Mouse (Mus musculus): ENCODE measurements around the gene H2-Oa. TPM values are rescaled to one million over a fixed set of nuclear protein-coding genes. Genes with fewer than 3 reads are reported as not detected.

The H2-Oa gene
- polyA plus RNA-seq, 1 experiment from 2014 or later = 0.25 TPM

DNA sequence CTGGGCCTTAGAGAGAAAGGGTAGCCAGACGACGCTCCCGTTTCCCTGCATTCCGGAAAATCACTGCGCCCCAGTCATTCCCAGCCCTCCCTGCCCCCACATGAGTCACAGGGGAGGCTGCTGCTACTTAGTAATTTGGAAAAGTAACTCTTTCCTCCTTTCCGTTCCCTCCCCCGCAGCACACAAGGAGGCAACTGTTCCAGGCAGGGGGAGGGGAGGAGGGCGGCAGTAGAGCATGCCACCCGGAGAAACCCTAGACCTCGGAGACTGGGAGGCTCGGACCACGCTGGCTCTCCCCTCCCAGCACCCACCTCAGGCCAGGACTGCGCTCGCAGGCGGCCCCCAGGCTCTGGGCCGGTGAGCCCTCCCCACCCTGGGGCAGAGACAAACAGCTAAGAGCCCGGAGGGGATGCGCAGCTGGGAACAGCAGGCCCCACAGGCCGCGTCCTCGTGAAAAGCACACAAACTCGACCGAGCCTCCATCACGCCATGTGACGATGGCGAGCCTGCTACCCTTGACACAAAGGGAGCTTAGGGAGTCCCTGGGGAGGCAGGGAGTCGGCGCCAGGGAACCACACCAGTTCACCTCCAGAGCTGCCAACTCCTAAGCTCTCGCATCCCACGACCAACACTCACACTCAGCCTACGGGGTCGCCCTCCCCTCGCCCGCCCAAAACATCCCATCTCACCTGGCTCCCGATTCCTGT lies 29.2 kb downstream of the H2-Oa start:
- Histone ChIP-seq H3K27ac (replicated peaks) (peak overlapping the region; percentile 100), H3K9me3 (ENCODE audit: control insufficient read depth, low read length) (no peaks in the 10 kb centered on the region), H3K4me2 (replicated peaks; ENCODE audit: low read depth) (peak overlapping the region; percentile 95), H3K4me1 (replicated peaks; ENCODE audit: control insufficient read depth, insufficient read depth) (peaks cover 2% of the 10 kb centered on the region; the same call in 1 of the 2 replicates), H3K27me3 (ENCODE audit: control insufficient read depth, insufficient read depth, low read length) (no peaks in the 10 kb centered on the region), H3K9ac (ENCODE audit: low read length) (peak overlapping the region; percentile 96), H3K36me3 (ENCODE audit: control insufficient read depth, insufficient read depth, low read length) (peaks cover 10% of the 10 kb centered on the region), H3K4me3 (ENCODE audit: low read depth, low read length) (peak overlapping the region; percentile 94)
- DNase-seq (ENCODE audit: low spot score) = peak; percentile 95
- under 1% methylated on average over 34 of the region's 35 CpGs for WGBS
- ATAC-seq (ENCODE audit: low FRiP score, low TSS enrichment) = peak; percentile 51
- TF ChIP-seq EP300 (optimal IDR thresholded peaks at IDR 0.05) = peak; percentile 45
- TF ChIP-seq CTCF (IDR thresholded peaks at IDR 0.05; ENCODE audit: low read depth) = no peak

DNA sequence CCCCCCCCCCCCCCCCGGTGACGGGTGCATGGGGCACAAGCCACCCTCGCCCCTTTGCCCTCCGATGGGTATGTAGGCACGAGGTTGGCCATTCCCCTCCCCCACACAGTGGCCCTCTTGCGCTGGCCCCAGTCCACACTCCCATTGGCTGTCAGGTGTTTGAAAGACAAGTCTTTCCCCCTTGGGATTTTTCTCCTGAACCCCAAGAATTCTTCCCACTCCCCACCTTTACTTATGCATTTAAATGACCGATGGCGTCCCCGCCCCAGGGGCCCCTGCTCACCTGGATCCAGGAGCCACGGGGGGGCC lies 29.7 kb downstream of the H2-Oa start:
- 0% methylated on average over 6 of the region's 10 CpGs for WGBS
- ATAC-seq (ENCODE audit: low FRiP score, low TSS enrichment) (no peak), DNase-seq (ENCODE audit: low spot score) (peak; percentile 82)
- Histone ChIP-seq H3K27me3 (ENCODE audit: control insufficient read depth, insufficient read depth, low read length) (no peaks in the 10 kb centered on the region), H3K36me3 (ENCODE audit: control insufficient read depth, insufficient read depth, low read length) (peaks cover 5% of the 10 kb centered on the region; the same call in 1 of the 2 replicates), H3K4me1 (replicated peaks; ENCODE audit: control insufficient read depth, insufficient read depth) (peaks cover 2% of the 10 kb centered on the region; the same call in 1 of the 2 replicates), H3K9ac (ENCODE audit: low read length) (peak overlapping the region; percentile 96), H3K4me3 (ENCODE audit: low read depth, low read length) (peak overlapping the region; percentile 94), H3K4me2 (replicated peaks; ENCODE audit: low read depth) (peak overlapping the region; percentile 95), H3K9me3 (ENCODE audit: control insufficient read depth, low read length) (no peaks in the 10 kb centered on the region), H3K27ac (replicated peaks) (peak overlapping the region; percentile 100)
- TF ChIP-seq EP300 (optimal IDR thresholded peaks at IDR 0.05) (peak; percentile 60), CTCF (IDR thresholded peaks at IDR 0.05; ENCODE audit: low read depth) (no peak)

DNA sequence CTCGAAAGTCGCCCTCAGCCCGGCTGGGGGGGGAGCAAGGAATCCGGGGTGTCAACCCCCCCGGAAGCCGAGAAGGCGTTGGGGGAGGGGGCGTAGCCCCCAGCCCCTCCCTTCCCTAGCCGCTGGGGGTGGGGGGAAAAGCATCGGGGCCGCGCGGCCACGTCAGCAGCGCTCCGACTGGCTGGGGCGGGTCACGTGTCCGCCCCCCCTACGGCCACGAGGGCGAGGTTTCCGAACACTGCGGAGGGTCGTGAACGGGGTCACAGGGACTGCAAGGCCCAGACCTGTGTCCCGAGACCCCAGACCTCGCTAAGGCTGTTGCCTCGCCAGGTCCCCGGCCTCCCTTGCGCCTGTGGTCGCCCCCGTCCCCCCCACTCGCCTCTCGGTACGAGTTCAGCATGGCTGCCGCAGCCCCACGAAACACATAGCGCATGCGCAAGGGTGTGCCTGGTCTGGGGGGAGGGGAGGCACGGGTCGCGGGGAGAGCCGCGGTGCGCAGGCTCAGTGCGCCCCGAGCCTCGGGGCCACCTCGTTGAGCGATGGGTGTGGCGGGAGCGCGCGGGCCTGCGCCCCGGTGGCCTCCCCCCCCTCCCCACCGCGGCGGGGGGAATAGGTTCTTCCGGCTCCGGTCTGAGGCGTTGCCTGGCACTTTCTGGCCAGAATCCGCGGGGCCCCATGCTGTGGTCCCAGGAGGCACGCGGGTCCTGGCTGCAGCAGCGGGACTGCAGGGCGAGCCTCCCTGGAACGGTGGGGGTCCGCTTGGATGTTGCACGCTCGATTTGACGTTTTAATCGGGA lies 30.2 kb downstream of the H2-Oa start, which contains the start of gene Brd2:
Gene Brd2, minus strand, starts transcription at position 447 of the 797 bp plus-strand sequence.
- TF ChIP-seq CTCF (IDR thresholded peaks at IDR 0.05; ENCODE audit: low read depth) = peak; percentile 34; the same call in 1 of the 2 replicates
- peak; percentile 18 for TF ChIP-seq EP300 (optimal IDR thresholded peaks at IDR 0.05)
- WGBS = under 1% methylated on average over 61 of the region's 75 CpGs
- ATAC-seq (ENCODE audit: low FRiP score, low TSS enrichment) (peak; percentile 54), DNase-seq (ENCODE audit: low spot score) (peak; percentile 99)
- peak within 1 kb of the TSS; percentile 96 for H3K9ac ChIP-seq (ENCODE audit: low read length)
- no peaks in the 10 kb centered on the region for H3K9me3 ChIP-seq (ENCODE audit: control insufficient read depth, low read length)
- H3K27ac ChIP-seq (replicated peaks) = peak within 1 kb of the TSS; percentile 100
- H3K36me3 ChIP-seq (ENCODE audit: control insufficient read depth, insufficient read depth, low read length) = peaks cover 5% of the 10 kb centered on the region; the same call in 1 of the 2 replicates
- H3K4me2 ChIP-seq (replicated peaks; ENCODE audit: low read depth) = peak within 1 kb of the TSS; percentile 95
- H3K4me1 ChIP-seq (replicated peaks; ENCODE audit: control insufficient read depth, insufficient read depth) = peaks cover 2% of the 10 kb centered on the region; the same call in 1 of the 2 replicates
- H3K27me3 ChIP-seq (ENCODE audit: control insufficient read depth, insufficient read depth, low read length) = no peaks in the 10 kb centered on the region
- H3K4me3 ChIP-seq (ENCODE audit: low read depth, low read length) = peak within 1 kb of the TSS; percentile 94

DNA sequence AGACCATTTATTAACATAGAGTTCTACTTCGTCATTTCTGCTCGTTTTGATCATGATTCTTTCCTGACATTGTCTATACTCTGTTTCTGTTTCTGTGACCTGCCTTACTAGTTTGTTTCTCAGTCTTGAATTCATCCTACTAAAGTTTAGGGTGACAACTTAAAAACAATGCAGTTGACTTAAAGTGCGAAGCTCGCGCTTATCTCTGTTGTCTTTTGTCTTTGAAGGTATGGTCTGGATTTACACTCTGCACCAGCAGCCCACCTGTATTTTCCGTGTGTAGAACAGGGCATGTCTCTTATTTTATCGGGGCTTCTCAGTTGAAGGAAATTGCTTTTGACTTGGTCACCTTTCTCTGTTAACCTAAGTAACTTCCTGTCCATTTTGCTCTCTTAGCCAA lies 31.0 kb downstream of the H2-Oa start:
- peaks cover 5% of the 10 kb centered on the region; the same call in 1 of the 2 replicates for H3K36me3 ChIP-seq (ENCODE audit: control insufficient read depth, insufficient read depth, low read length)
- no peaks in the 10 kb centered on the region for H3K9me3 ChIP-seq (ENCODE audit: control insufficient read depth, low read length)
- DNase-seq (ENCODE audit: low spot score) (no peak), ATAC-seq (ENCODE audit: low FRiP score, low TSS enrichment) (no peak)
- under 1% methylated on average over 7 of the region's 7 CpGs for WGBS
- H3K27ac ChIP-seq (replicated peaks) = peak overlapping the region; percentile 100
- H3K4me3 ChIP-seq (ENCODE audit: low read depth, low read length) = peak overlapping the region; percentile 94
- no peaks in the 10 kb centered on the region for H3K27me3 ChIP-seq (ENCODE audit: control insufficient read depth, insufficient read depth, low read length)
- TF ChIP-seq CTCF (IDR thresholded peaks at IDR 0.05; ENCODE audit: low read depth) (no peak), EP300 (optimal IDR thresholded peaks at IDR 0.05) (no peak)
- H3K4me1 ChIP-seq (replicated peaks; ENCODE audit: control insufficient read depth, insufficient read depth) = peaks cover 2% of the 10 kb centered on the region
- H3K4me2 ChIP-seq (replicated peaks; ENCODE audit: low read depth) = peak overlapping the region; percentile 95
- peak overlapping the region; percentile 96 for H3K9ac ChIP-seq (ENCODE audit: low read length)

DNA sequence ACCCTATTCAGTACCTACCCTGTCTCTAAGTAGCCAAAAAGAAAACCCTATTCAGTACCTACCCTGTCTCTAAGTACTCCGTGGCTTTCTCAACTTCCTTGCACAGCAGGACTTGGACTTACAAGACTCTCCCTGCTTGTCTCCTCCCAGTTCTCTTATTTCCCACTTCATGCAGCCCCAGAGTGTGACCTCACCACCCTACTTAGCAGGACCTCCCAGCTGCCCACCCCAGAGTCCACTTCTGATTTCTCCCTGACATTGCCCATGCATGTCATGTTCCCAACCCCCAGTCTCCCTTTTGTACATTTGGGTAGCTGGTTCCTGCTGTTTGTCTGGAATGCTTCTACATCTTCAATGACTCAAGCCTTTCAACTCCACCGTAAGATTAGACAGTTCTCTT lies 31.4 kb downstream of the H2-Oa start:
- no peaks in the 10 kb centered on the region for H3K9me3 ChIP-seq (ENCODE audit: control insufficient read depth, low read length)
- H3K27me3 ChIP-seq (ENCODE audit: control insufficient read depth, insufficient read depth, low read length) = no peaks in the 10 kb centered on the region
- DNase-seq (ENCODE audit: low spot score) (peak; percentile 48), ATAC-seq (ENCODE audit: low FRiP score, low TSS enrichment) (no peak)
- peak overlapping the region; percentile 95 for H3K4me2 ChIP-seq (replicated peaks; ENCODE audit: low read depth)
- peak overlapping the region; percentile 94 for H3K4me3 ChIP-seq (ENCODE audit: low read depth, low read length)
- H3K36me3 ChIP-seq (ENCODE audit: control insufficient read depth, insufficient read depth, low read length) = peaks cover 3% of the 10 kb centered on the region; the same call in 1 of the 2 replicates
- TF ChIP-seq EP300 (optimal IDR thresholded peaks at IDR 0.05) = no peak
- no peak for TF ChIP-seq CTCF (IDR thresholded peaks at IDR 0.05; ENCODE audit: low read depth)
- H3K4me1 ChIP-seq (replicated peaks; ENCODE audit: control insufficient read depth, insufficient read depth) = peaks cover 2% of the 10 kb centered on the region
- peak overlapping the region; percentile 96 for H3K9ac ChIP-seq (ENCODE audit: low read length)
- H3K27ac ChIP-seq (replicated peaks) = peak overlapping the region; percentile 100
- 0% methylated on average over 2 of the region's 2 CpGs for WGBS
